Mouse (Mus musculus) erythroblast, embryonic 14.5 days (primary cell): ENCODE measurements around the gene Pax6. TPM values are rescaled to one million over a fixed set of nuclear protein-coding genes. Genes with fewer than 3 reads are reported as not detected.

ENCODE experiments used
- H3K27me3 ChIP-seq: 2 replicates; pipeline ENCODE4 v1.6.1; 2012; ENCODE audit warnings: inconsistent platforms; ENCODE audit not compliant: control insufficient read depth
- H3K36me3 ChIP-seq: 2 replicates; pipeline ENCODE4 v1.6.1; 2012; ENCODE audit warnings: mild to moderate bottlenecking, inconsistent platforms; ENCODE audit not compliant: control insufficient read depth
- H3K4me1 ChIP-seq: 2 replicates; pipeline ENCODE4 v1.6.1; 2012; ENCODE audit warnings: inconsistent platforms; ENCODE audit not compliant: control insufficient read depth
- H3K4me3 ChIP-seq: replicated peaks from 2 replicates; pipeline ENCODE3; 2012; ENCODE audit warnings: moderate library complexity, mild to moderate bottlenecking, inconsistent platforms
- H3K9me3 ChIP-seq: 2 replicates; pipeline ENCODE4 v1.6.1; 2012; ENCODE audit warnings: low read length, inconsistent platforms, mixed read lengths; ENCODE audit not compliant: control insufficient read depth
- GATA1 ChIP-seq: IDR thresholded peaks from 2 replicates; pipeline ENCODE4 v1.6.1; 2012; ENCODE audit warnings: low read length, inconsistent platforms, mixed read lengths
- TAL1 ChIP-seq: IDR thresholded peaks from 3 replicates; pipeline ENCODE4 v1.6.1; 2012; ENCODE audit warnings: low read length, inconsistent platforms, mixed read lengths
- polyA plus RNA-seq: library from polyadenylated mRNA; stranded (reverse); fragments of >175 nt; gene quantifications from 2 replicates; pipeline ENCODE4 v1.2.3, GENCODE M21; 2012

Pax6 gene
- polyA plus RNA-seq, 1 experiment = 0.06 TPM

DNA sequence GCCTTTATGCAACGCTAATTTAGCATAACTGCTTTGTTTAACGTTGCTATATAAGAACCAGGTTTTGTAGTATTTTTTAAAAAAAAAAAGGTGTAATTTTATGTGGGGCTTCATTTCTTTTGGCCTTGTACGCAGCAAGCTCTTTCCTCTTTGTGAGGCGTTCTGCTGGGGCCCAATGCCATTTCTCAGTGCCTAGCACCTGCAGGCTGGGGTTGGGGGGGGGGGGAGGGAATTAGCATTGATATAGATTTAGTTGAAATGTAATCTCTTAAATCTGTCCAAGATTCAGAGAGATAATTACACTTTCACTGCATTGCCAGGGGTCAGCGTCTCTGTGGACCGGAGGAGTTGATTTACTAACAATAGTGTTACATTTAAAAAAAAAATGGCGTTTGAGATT is 6.1 kb upstream of the Pax6 start:
- Histone ChIP-seq H3K9me3 (peaks cover under 1% of the 10 kb centered on the region; the same call in 1 of the 2 replicates), H3K36me3 (no peaks in the 10 kb centered on the region), H3K4me1 (no peaks in the 10 kb centered on the region), H3K27me3 (peaks cover 98% of the 10 kb centered on the region), H3K4me3 (no peak overlapping the region)
- TF ChIP-seq GATA1 (no peak), TAL1 (no peak)

DNA sequence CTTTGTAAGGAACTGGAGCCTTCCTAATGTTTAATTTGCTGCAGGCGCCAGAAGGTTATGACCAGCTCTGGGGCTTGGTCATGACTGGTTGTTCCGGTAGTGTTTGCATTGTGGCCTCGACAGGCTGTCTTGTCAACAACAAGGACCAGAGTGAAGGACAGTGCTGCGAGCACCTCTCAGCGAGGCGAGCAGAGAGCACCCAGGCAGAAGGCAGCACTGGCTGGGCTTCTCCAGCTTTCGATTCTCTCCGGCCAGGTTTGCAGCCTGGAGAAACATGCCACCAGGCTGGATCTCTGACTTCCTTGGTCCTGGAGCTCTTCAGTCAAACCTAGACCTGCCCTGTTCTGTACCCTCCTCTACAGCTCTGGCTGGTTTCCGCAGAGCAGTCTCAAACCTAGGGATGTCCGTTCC is 5.6 kb upstream of the Pax6 start:
- no peaks in the 10 kb centered on the region for H3K36me3 ChIP-seq
- H3K4me1 ChIP-seq = no peaks in the 10 kb centered on the region
- H3K4me3 ChIP-seq = no peak overlapping the region
- TF ChIP-seq GATA1 (no peak), TAL1 (no peak)
- H3K27me3 ChIP-seq = peaks cover 100% of the 10 kb centered on the region
- peaks cover 4% of the 10 kb centered on the region; the same call in 1 of the 2 replicates for H3K9me3 ChIP-seq

- Histone ChIP-seq H3K36me3 (no peaks in the 10 kb centered on the region), H3K4me3 (no peak overlapping the region), H3K9me3 (peaks cover 4% of the 10 kb centered on the region; the same call in 1 of the 2 replicates), H3K4me1 (no peaks in the 10 kb centered on the region), H3K27me3 (peaks cover 100% of the 10 kb centered on the region)
- TF ChIP-seq GATA1 (no peak), TAL1 (no peak)
These were observed 3.7 kb upstream of the Pax6 start for GRCm38 (mm10) chr2:105664996-105665395.

GRCm38 (mm10) chr2:105665491-105666250 is 3.0 kb upstream of the Pax6 start:
- no peak overlapping the region for H3K4me3 ChIP-seq
- TF ChIP-seq TAL1 (no peak), GATA1 (no peak)
- peaks cover 4% of the 10 kb centered on the region; the same call in 1 of the 2 replicates for H3K9me3 ChIP-seq
- H3K4me1 ChIP-seq = no peaks in the 10 kb centered on the region
- H3K27me3 ChIP-seq = peaks cover 100% of the 10 kb centered on the region
- no peaks in the 10 kb centered on the region for H3K36me3 ChIP-seq

DNA sequence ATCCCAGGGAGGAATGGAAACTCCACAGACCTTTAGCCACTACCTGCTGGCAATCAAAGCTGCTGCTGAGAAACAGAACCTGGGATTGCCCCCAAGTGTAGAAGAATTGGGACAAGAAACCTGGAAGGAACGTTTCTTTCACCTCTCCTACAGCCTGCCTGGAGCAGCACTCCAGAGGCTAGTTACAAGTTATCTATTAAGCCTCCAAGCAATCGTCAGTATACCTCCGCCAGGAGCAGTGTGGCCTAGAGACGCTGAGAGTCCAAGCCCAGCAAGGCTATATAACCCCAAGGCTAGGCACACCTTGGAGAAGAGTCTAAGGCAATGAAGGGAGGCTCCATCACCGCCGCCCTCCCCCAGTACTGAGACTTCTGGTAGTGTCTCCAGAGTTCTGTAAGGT is 2.4 kb upstream of the Pax6 start:
- Histone ChIP-seq H3K36me3 (no peaks in the 10 kb centered on the region), H3K9me3 (peaks cover 4% of the 10 kb centered on the region; the same call in 1 of the 2 replicates), H3K27me3 (peaks cover 100% of the 10 kb centered on the region), H3K4me1 (no peaks in the 10 kb centered on the region), H3K4me3 (no peak overlapping the region)
- TF ChIP-seq GATA1 (no peak), TAL1 (no peak)

- Histone ChIP-seq H3K4me3 (no peak overlapping the region), H3K9me3 (peaks cover 4% of the 10 kb centered on the region; the same call in 1 of the 2 replicates), H3K36me3 (no peaks in the 10 kb centered on the region), H3K27me3 (peaks cover 100% of the 10 kb centered on the region), H3K4me1 (no peaks in the 10 kb centered on the region)
- TF ChIP-seq GATA1 = no peak
- no peak for TF ChIP-seq TAL1
These were observed 1.7 kb upstream of the Pax6 start for GRCm38 (mm10) chr2:105666763-105667625.

DNA sequence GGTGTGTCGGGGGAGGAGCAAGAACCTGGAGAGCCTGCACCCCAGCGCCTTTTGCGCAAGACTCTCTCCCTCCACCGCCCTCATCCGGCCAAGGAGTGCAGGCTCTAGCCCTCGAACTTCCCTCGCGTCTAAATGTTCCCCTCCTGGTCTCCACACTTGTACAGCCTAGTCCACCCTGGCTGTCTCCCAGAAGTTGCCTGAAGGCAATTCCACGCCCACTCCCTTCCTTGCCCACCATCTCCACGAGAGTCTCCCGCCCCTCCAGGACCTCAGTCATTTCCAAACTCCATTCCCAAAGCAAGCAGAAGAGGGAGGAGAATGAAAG is 1.1 kb upstream of the Pax6 start:
- TF ChIP-seq TAL1 (no peak), GATA1 (no peak)
- H3K27me3 ChIP-seq = peaks cover 100% of the 10 kb centered on the region
- H3K4me3 ChIP-seq = no peak overlapping the region
- H3K36me3 ChIP-seq = no peaks in the 10 kb centered on the region
- peaks cover 4% of the 10 kb centered on the region; the same call in 1 of the 2 replicates for H3K9me3 ChIP-seq
- H3K4me1 ChIP-seq = no peaks in the 10 kb centered on the region

DNA sequence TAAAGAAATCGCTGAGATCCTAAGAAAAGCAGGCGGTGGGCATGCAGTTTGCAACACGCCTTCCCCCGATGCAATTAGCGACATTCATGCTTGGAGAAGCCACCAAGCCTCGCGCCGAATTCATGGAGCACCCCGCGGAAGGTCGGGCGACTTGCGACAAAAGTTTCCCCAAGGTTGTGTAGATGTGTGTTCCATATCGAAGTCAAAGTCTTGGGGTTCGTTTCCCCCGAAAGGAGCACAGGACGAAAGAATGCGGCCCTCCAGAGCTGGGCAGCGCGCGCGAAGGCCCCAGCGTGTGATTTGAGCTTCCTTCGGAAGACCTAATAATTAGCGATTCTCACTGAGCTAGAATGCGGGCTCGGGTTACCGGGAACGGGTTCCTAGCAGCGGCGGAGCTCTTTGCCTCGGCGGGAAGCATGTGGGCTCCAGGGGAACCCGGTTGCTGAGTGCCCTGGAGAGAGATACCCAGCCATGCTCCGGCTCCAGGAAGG is 716 bp downstream of the Pax6 start:
- Histone ChIP-seq H3K9me3 (peaks cover 7% of the 10 kb centered on the region; the same call in 1 of the 2 replicates), H3K4me1 (no peaks in the 10 kb centered on the region), H3K36me3 (no peaks in the 10 kb centered on the region), H3K27me3 (peaks cover 100% of the 10 kb centered on the region), H3K4me3 (no peak overlapping the region)
- TF ChIP-seq TAL1 = no peak
- no peak for TF ChIP-seq GATA1

DNA sequence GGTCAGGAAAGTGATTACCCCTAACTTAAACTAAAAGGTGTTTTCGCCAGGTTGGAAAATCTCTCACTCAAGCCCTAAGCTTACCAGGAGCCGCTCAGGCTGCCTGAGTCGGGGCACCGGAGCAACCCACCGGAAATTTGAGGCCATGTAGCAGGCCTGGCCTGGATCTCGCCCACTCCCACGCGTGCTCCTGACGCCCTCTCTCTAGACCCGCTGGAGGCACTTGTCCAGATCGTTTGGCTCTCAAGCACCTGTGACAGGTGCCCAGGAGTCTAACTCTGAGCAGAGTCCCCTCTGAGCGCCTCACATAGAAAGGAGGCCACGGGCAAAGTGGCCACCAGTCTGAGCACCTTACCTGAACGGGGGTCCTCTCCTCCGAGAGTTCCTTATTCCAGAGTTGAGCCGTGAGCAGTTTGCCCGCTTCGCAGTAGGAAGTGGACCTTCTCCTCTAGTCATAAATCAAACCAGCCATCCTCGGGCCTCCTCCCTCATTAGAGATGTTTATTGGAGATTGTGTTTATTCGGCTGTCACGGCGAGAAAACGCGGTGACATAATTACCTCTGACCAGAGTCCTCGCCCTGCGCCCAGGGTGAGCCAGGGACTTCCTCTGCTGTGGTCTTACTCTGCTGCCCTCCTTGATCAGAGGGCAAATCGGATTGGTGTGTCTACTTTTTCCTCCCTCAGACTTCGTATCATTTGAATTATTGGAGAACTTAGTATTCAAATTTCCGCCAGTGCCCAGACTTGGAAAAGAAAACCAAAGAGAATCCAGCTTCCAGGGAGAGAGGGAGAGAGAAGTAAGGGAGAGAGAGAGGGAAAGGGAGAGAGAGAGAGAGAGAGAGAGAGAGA is 1.4 kb downstream of the Pax6 start:
- H3K4me1 ChIP-seq = no peaks in the 10 kb centered on the region
- peaks cover 100% of the 10 kb centered on the region for H3K27me3 ChIP-seq
- TF ChIP-seq GATA1 (no peak), TAL1 (no peak)
- peaks cover 11% of the 10 kb centered on the region; the same call in 1 of the 2 replicates for H3K9me3 ChIP-seq
- no peak overlapping the region for H3K4me3 ChIP-seq
- no peaks in the 10 kb centered on the region for H3K36me3 ChIP-seq
